In the genomic region with DNA sequence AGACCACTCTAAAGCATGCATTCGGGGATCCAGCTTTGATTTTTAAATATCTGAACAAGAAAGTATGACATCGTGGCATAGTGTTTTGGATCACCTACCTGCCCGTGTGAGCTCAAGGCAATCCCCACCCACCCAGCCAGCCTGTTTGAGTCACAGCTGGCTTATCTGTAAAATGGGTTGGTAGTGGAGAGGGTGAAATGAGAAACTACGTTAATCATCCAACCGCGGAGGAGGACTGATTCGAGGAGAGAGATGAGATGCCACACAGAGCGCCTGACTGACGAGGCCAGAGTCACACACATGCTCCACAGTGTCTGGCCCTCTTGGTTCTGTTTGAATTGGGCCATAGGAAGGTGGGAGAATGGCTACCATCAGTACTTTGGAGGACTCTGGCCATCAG, we compare ENCODE assay signal across 13 mouse cellular contexts. TPM values are rescaled to one million over a fixed set of nuclear protein-coding genes. Genes with fewer than 3 reads are reported as not detected.
A peak's percentile ranks its signal among the peaks of the same experiment; 100 is the strongest.
DNase-seq lines count a peak whose midpoint lies in the region; ATAC-seq lines count a peak whose summit lies in the region.
"Had no signal": no experiment of that assay in that cellular context is flagged by ENCODE, and none has a peak within 500 bp of the region (broad histone marks: within the 10 kb centered on the region; RNA-seq: fewer than 3 reads in every experiment).

No protein-coding gene starts in this region.

- WGBS in kidney, embryonic 16.5 days: 89% methylated on average over 9 of the region's 9 CpGs
- WGBS in forebrain, embryonic 15.5 days: 83% methylated on average over 9 of the region's 9 CpGs
- 85% methylated on average over 9 of the region's 9 CpGs for WGBS in midbrain, embryonic 16.5 days

- no peaks in the 10 kb centered on the region for H3K9me3 ChIP-seq in kidney, embryonic 16.5 days (ENCODE audit: low read length)
- no peaks in the 10 kb centered on the region for H3K9me3 ChIP-seq in forebrain, embryonic 15.5 days
- H3K9me3 ChIP-seq in midbrain, embryonic 16.5 days (replicated peaks; ENCODE audit: control insufficient read depth, low read length, poor library complexity, severe bottlenecking): no peaks in the 10 kb centered on the region
- H3K9me3 ChIP-seq: liver, embryonic 15.5 days had no signal

- DNase-seq in cerebellum, adult 9-10 months: peak; percentile 47
- DNase-seq in cerebellum, postnatal 14 days: no peak
- DNase-seq in kidney, postnatal 36 days: no peak

- H3K36me3 ChIP-seq in kidney, embryonic 16.5 days (ENCODE audit: insufficient read depth, low read length): no peaks in the 10 kb centered on the region
- peaks cover 7% of the 10 kb centered on the region for H3K36me3 ChIP-seq in forebrain, embryonic 15.5 days
- H3K36me3 ChIP-seq in midbrain, embryonic 16.5 days (ENCODE audit: control insufficient read depth, insufficient read depth, low read length): peaks cover 5% of the 10 kb centered on the region
- H3K36me3 ChIP-seq: liver, embryonic 15.5 days had no signal

- H3K9ac ChIP-seq in kidney, embryonic 16.5 days (replicated peaks; ENCODE audit: low read length): no peak overlapping the region
- H3K9ac ChIP-seq in forebrain, embryonic 15.5 days (replicated peaks): no peak overlapping the region
- 0 out of 2 replicates have a peak overlapping the region, but pooled peaks have one; percentile 3 for H3K9ac ChIP-seq in midbrain, embryonic 16.5 days (ENCODE audit: low read depth, low read length)
- H3K9ac ChIP-seq: liver, embryonic 15.5 days had no signal

- H3K4me1 ChIP-seq in kidney, embryonic 16.5 days (ENCODE audit: insufficient read depth, low read length): peaks cover 13% of the 10 kb centered on the region
- peaks cover 52% of the 10 kb centered on the region for H3K4me1 ChIP-seq in forebrain, embryonic 15.5 days
- peaks cover 41% of the 10 kb centered on the region for H3K4me1 ChIP-seq in midbrain, embryonic 16.5 days (ENCODE audit: control insufficient read depth, insufficient read depth, low read length)

- H3K27ac ChIP-seq in kidney, embryonic 16.5 days (ENCODE audit: low read length): no peak overlapping the region
- 0 out of 2 replicates have a peak overlapping the region, but pooled peaks have one; percentile 23 for H3K27ac ChIP-seq in forebrain, embryonic 15.5 days (replicated peaks)
- H3K27ac ChIP-seq in midbrain, embryonic 16.5 days (ENCODE audit: low read length): no peak overlapping the region
- H3K27ac ChIP-seq: liver, embryonic 15.5 days had no signal

- H3K4me2 ChIP-seq in kidney, embryonic 16.5 days (replicated peaks; ENCODE audit: low read depth, low read length): 0 out of 2 replicates have a peak overlapping the region, but pooled peaks have one; percentile 7
- peak overlapping the region; percentile 76 for H3K4me2 ChIP-seq in forebrain, embryonic 15.5 days (replicated peaks)
- H3K4me2 ChIP-seq in midbrain, embryonic 16.5 days (ENCODE audit: low read length): peak overlapping the region; percentile 85

- H3K27me3 ChIP-seq in kidney, embryonic 16.5 days (ENCODE audit: insufficient read depth, low read length): no peaks in the 10 kb centered on the region
- H3K27me3 ChIP-seq in forebrain, embryonic 15.5 days: no peaks in the 10 kb centered on the region
- H3K27me3 ChIP-seq in midbrain, embryonic 16.5 days (ENCODE audit: control insufficient read depth, insufficient read depth, low read depth, low read length): no peaks in the 10 kb centered on the region

- H3K4me3 ChIP-seq in kidney, embryonic 16.5 days (ENCODE audit: low read length): no peak overlapping the region
- H3K4me3 ChIP-seq in forebrain, embryonic 15.5 days: peak overlapping the region; percentile 69
- H3K4me3 ChIP-seq in midbrain, embryonic 16.5 days (ENCODE audit: low read depth, low read length): peak overlapping the region; percentile 27
- H3K4me3 ChIP-seq: erythroblast, embryonic 14.5 days; liver, embryonic 15.5 days had no signal

- no peak for ATAC-seq in kidney, embryonic 16.5 days (ENCODE audit: low FRiP score, low TSS enrichment)
- ATAC-seq in forebrain, embryonic 15.5 days (replicated peaks): no peak
- ATAC-seq in midbrain, embryonic 16.5 days: no peak
- no peak for ATAC-seq in megakaryocyte-erythroid progenitor cell, adult 5-6 weeks (replicated peaks; ENCODE audit: low FRiP score, low TSS enrichment, poor library complexity, severe bottlenecking)
- ATAC-seq in granulocyte monocyte progenitor cell, adult 5-6 weeks (replicated peaks; ENCODE audit: poor library complexity, severe bottlenecking): no peak

RNA-seq across cellular contexts. Expression of a gene that starts 3.1 kb away (rescaled TPM):
- polyA plus RNA-seq in kidney, embryonic 16.5 days (2015; fragmentation: Nextera tagmentation; extraction: Ambion mirVana): 8.1 and 9.3 TPM in 2 replicates
- polyA plus RNA-seq in forebrain, embryonic 15.5 days (2015; fragmentation: Nextera tagmentation; extraction: Ambion mirVana): 42.8 and 50.9 TPM in 2 replicates
- polyA plus RNA-seq in midbrain, embryonic 16.5 days (2015; fragmentation: Nextera tagmentation; extraction: Ambion mirVana): 30.0 and 35.8 TPM in 2 replicates
- total RNA-seq in megakaryocyte-erythroid progenitor cell, adult 5-6 weeks (2014; fragmentation: Nextera tagmentation): 0.28 TPM in 1 of 2 replicates, not detected in the other
- not detected in 2 replicates for total RNA-seq in megakaryocyte-erythroid progenitor cell, adult 5-6 weeks (2017)
- 0.41 TPM in 1 of 2 replicates, not detected in the other for total RNA-seq in granulocyte monocyte progenitor cell, adult 5-6 weeks (2014; fragmentation: Nextera tagmentation)
- total RNA-seq in granulocyte monocyte progenitor cell, adult 5-6 weeks (2017): 0.21 TPM in 1 of 2 replicates, not detected in the other
- total RNA-seq: neutrophil, adult 5-6 weeks had no signal
- polyA plus RNA-seq: erythroblast, embryonic 14.5 days had no signal

RNA-seq across cellular contexts. Expression of a gene that starts 44.6 kb away (rescaled TPM):
- 11.7 and 11.9 TPM in 2 replicates for polyA plus RNA-seq in kidney, embryonic 16.5 days (2015; fragmentation: Nextera tagmentation; extraction: Ambion mirVana)
- polyA plus RNA-seq in forebrain, embryonic 15.5 days (2015; fragmentation: Nextera tagmentation; extraction: Ambion mirVana): 10.6 and 10.7 TPM in 2 replicates
- polyA plus RNA-seq in midbrain, embryonic 16.5 days (2015; fragmentation: Nextera tagmentation; extraction: Ambion mirVana): 10.6 and 10.8 TPM in 2 replicates
- 4.3 and 7.2 TPM in 2 replicates for total RNA-seq in megakaryocyte-erythroid progenitor cell, adult 5-6 weeks (2014; fragmentation: Nextera tagmentation)
- 0.85 and 4.7 TPM in 2 replicates for total RNA-seq in megakaryocyte-erythroid progenitor cell, adult 5-6 weeks (2017)
- 7.2 and 9.7 TPM in 2 replicates for total RNA-seq in granulocyte monocyte progenitor cell, adult 5-6 weeks (2014; fragmentation: Nextera tagmentation)
- total RNA-seq in granulocyte monocyte progenitor cell, adult 5-6 weeks (2017): 0.62 and 2.8 TPM in 2 replicates

RNA-seq across cellular contexts. Expression of a gene that starts 52.5 kb away (rescaled TPM):
- polyA plus RNA-seq in kidney, embryonic 16.5 days (2015; fragmentation: Nextera tagmentation; extraction: Ambion mirVana): not detected in 2 replicates
- not detected in 2 replicates for polyA plus RNA-seq in forebrain, embryonic 15.5 days (2015; fragmentation: Nextera tagmentation; extraction: Ambion mirVana)
- polyA plus RNA-seq in midbrain, embryonic 16.5 days (2015; fragmentation: Nextera tagmentation; extraction: Ambion mirVana): not detected in 2 replicates
- not detected in 2 replicates for total RNA-seq in megakaryocyte-erythroid progenitor cell, adult 5-6 weeks (2014; fragmentation: Nextera tagmentation)
- total RNA-seq in megakaryocyte-erythroid progenitor cell, adult 5-6 weeks (2017): not detected in 2 replicates
- not detected in 2 replicates for total RNA-seq in granulocyte monocyte progenitor cell, adult 5-6 weeks (2014; fragmentation: Nextera tagmentation)
- not detected in 2 replicates for total RNA-seq in granulocyte monocyte progenitor cell, adult 5-6 weeks (2017)
- total RNA-seq: layer of hippocampus, postnatal 25 days; neutrophil, adult 5-6 weeks had no signal
- polyA plus RNA-seq: brain, embryonic 14.5 days; erythroblast, embryonic 14.5 days; liver, embryonic 15.5 days had no signal

Comparison
In these comparisons a context has a peak if more than half of its experiments do, and no peak if none do; other contexts are left out.
1. H3K4me2 ChIP-seq: peak in every context shown above with its lines; median percentile 85 in midbrain, embryonic 16.5 days; 76 in forebrain, embryonic 15.5 days; 7 in kidney, embryonic 16.5 days.